In the genomic region with DNA sequence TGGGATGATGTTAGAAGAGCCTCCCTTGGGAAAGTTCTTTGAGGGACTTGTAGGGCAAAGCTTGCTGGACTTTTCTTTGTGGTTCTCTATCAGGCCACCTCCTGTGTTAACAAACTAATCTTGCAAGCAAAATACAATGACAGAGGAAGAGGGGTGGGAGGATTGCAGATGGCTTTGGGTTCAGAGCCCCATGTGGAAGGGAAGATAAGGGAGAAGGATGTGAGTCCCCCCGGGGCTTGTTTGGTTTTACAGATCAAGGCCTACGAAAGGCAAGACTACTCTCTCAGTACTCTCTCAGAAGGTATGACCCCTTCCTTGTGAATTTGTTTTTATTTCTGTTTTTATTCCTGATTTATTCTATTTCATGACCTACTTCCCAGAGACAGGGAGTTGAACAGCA, we compare ENCODE assay signal across 23 mouse cellular contexts.
"Had no signal": no experiment of that assay in that cellular context is flagged by ENCODE, and none has a peak within 500 bp of the region (broad histone marks: within the 10 kb centered on the region; RNA-seq: fewer than 3 reads in every experiment).

No protein-coding gene starts in this region.

- DNase-seq: gastrocnemius, postnatal 14 days; heart, adult 2 months; heart, postnatal 4 days; kidney, adult 18-20 months; kidney, adult 8-10 months; kidney, postnatal 10 days; kidney, postnatal 25 days; kidney, postnatal 4 days; liver, embryonic 13.5 days had no signal

- H3K4me3 ChIP-seq: heart, adult 2 months; heart, embryonic 13.5 days; heart, embryonic 15.5 days; hindbrain, embryonic 10.5 days; hindbrain, embryonic 12.5 days; intestine, embryonic 15.5 days; layer of hippocampus, adult 2 months; left cerebral cortex, adult 2 months; limb, embryonic 10.5 days; limb, embryonic 12.5 days; liver, embryonic 13.5 days had no signal

- H3K9me3 ChIP-seq: heart, embryonic 15.5 days; hindbrain, embryonic 10.5 days; hindbrain, embryonic 12.5 days; intestine, embryonic 15.5 days; limb, embryonic 10.5 days; limb, embryonic 12.5 days; liver, embryonic 13.5 days had no signal

- H3K9ac ChIP-seq: heart, embryonic 13.5 days; heart, embryonic 15.5 days; hindbrain, embryonic 12.5 days; hindbrain, embryonic 14.5 days; intestine, embryonic 15.5 days; limb, embryonic 12.5 days; liver, embryonic 13.5 days had no signal

- H3K27me3 ChIP-seq: heart, embryonic 13.5 days; heart, embryonic 15.5 days; hindbrain, embryonic 12.5 days; intestine, embryonic 15.5 days; limb, embryonic 12.5 days; liver, embryonic 13.5 days had no signal

- ATAC-seq: hindbrain, embryonic 16.5 days; inflammation-experienced regulatory T-cells, adult 6 months; intestine, embryonic 15.5 days; intestine, postnatal 0 days had no signal

- H3K27ac ChIP-seq: heart, adult 2 months; heart, embryonic 13.5 days; heart, embryonic 15.5 days; hindbrain, embryonic 10.5 days; hindbrain, embryonic 12.5 days; hindbrain, embryonic 14.5 days; intestine, embryonic 15.5 days; layer of hippocampus, adult 2 months; left cerebral cortex, adult 2 months; limb, embryonic 10.5 days; limb, embryonic 12.5 days; liver, embryonic 13.5 days had no signal

- H3K4me2 ChIP-seq: heart, embryonic 11.5 days; heart, embryonic 13.5 days; heart, embryonic 15.5 days; hindbrain, embryonic 12.5 days; hindbrain, embryonic 14.5 days; intestine, embryonic 15.5 days; limb, embryonic 12.5 days; liver, embryonic 13.5 days had no signal

- H3K4me1 ChIP-seq: heart, embryonic 13.5 days; heart, embryonic 15.5 days; hindbrain, embryonic 12.5 days; intestine, embryonic 15.5 days; liver, embryonic 13.5 days had no signal

- H3K36me3 ChIP-seq: heart, embryonic 13.5 days; heart, embryonic 15.5 days; hindbrain, embryonic 10.5 days; hindbrain, embryonic 12.5 days; intestine, embryonic 15.5 days; limb, embryonic 10.5 days; limb, embryonic 12.5 days; liver, embryonic 13.5 days had no signal
